Mouse (Mus musculus) common myeloid progenitor, adult 5-6 weeks (primary cell): Measurements from ENCODE around the gene Isg20l2. TPM values are rescaled to one million over a fixed set of nuclear protein-coding genes. Genes with fewer than 3 reads are reported as not detected.

Experiments
- total RNA-seq: library from RNA; stranded (forward); fragments of 200-1000, 187-1606 nt; gene quantifications from 2 replicates; pipeline ENCODE4 v1.2.3, GENCODE M21; 2017

Isg20l2 gene
- total RNA-seq, 1 experiment from 2014 or later: 56.6 TPM

Other genes with a start within 250 kb of the Isg20l2 start
- gene Lrrc71, start 181.7 kb upstream of the Isg20l2 start, total RNA-seq: 0.23 TPM in 1 of 2 replicates, not detected in the other
- gene Ntrk1, start 135.2 kb upstream of the Isg20l2 start, total RNA-seq: not detected in 2 replicates
- not detected in 2 replicates for gene Insrr, start 133.4 kb upstream of the Isg20l2 start, total RNA-seq
- 6.8 and 9.6 TPM in 2 replicates for gene Pear1, start 106.0 kb upstream of the Isg20l2 start, total RNA-seq
- gene Sh2d2a, start 83.6 kb upstream of the Isg20l2 start, total RNA-seq: 0.59 TPM in 1 of 2 replicates, not detected in the other
- gene Prcc, start 44.7 kb upstream of the Isg20l2 start, total RNA-seq: 31.6 and 42.4 TPM in 2 replicates
- 529 and 635 TPM in 2 replicates for gene Hdgf, start 24.0 kb upstream of the Isg20l2 start, total RNA-seq
- 114 and 121 TPM in 2 replicates for gene Mrpl24, start 10.8 kb upstream of the Isg20l2 start, total RNA-seq
- gene Rrnad1, start 403 bp downstream of the Isg20l2 start, total RNA-seq: 11.3 and 13.5 TPM in 2 replicates
- gene Crabp2, start 18.4 kb downstream of the Isg20l2 start, total RNA-seq: 2.0 TPM in 1 of 2 replicates, not detected in the other
- 0.09 TPM in 1 of 2 replicates, not detected in the other for gene Nes, start 40.8 kb downstream of the Isg20l2 start, total RNA-seq
- gene Bcan, start 69.9 kb downstream of the Isg20l2 start, total RNA-seq: not detected in 2 replicates
- not detected in 2 replicates for gene Hapln2, start 97.3 kb downstream of the Isg20l2 start, total RNA-seq
- gene Gpatch4, start 112.8 kb downstream of the Isg20l2 start, total RNA-seq: 49.9 and 65.8 TPM in 2 replicates
- 29.6 and 33.9 TPM in 2 replicates for gene Naxe, start 128.2 kb downstream of the Isg20l2 start, total RNA-seq
- not detected in 2 replicates for gene Ttc24, start 148.0 kb downstream of the Isg20l2 start, total RNA-seq
- gene Iqgap3, start 151.7 kb downstream of the Isg20l2 start, total RNA-seq: 13.5 and 17.2 TPM in 2 replicates
- 32.2 and 46.4 TPM in 2 replicates for gene Mef2d, start 212.1 kb downstream of the Isg20l2 start, total RNA-seq